ENCODE assay signal across 8 mouse cellular contexts in the genomic region with DNA sequence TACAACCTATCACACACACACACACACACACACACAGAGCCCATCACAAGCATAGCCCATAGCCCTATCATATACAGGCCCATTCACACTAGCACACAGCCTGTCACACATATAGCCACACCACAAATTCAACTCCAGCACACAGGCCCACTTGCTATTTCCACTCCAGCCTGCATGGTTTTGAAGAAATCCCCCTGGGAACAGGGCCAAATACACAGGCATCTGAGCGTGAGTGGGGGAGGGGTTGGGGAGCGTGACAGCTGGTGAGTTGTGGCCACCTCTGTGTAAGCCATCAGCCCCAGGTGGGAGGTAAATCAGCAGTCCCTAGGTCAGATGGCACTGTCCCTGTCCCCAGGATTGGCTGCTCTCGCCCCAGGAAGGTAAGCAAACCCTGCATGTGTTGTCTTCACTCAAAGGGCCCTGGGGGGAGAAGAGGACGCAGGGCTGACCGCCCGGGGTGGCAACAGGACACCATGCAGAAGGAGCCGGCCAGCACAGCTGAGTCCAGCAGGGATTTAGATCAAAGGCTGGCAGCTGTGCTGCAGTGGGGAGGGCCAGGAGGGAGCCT.
DNase-seq lines count a peak whose midpoint lies in the region; ATAC-seq lines count a peak whose summit lies in the region.

No protein-coding gene starts in this region.

- no peaks in the 10 kb centered on the region for H3K27me3 ChIP-seq in lung, embryonic 16.5 days (ENCODE audit: control insufficient read depth, insufficient read depth, low read depth, low read length)
- no peaks in the 10 kb centered on the region for H3K27me3 ChIP-seq in liver, embryonic 16.5 days (ENCODE audit: control insufficient read depth, insufficient read depth, low read depth, low read length)
- H3K27me3 ChIP-seq in stomach, embryonic 16.5 days (ENCODE audit: control insufficient read depth, insufficient read depth, low read length), result no peaks in the 10 kb centered on the region

- peak; percentile 30; the same call in 1 of the 2 replicates for ATAC-seq in lung, embryonic 16.5 days (ENCODE audit: low read depth)
- ATAC-seq in liver, embryonic 16.5 days (ENCODE audit: low read depth), result 0 out of 2 replicates have a peak, but pooled peaks have one; percentile 20
- no peak for ATAC-seq in stomach, embryonic 16.5 days (ENCODE audit: insufficient read depth, low FRiP score)
- ATAC-seq in erythroblast, adult 5-6 weeks (replicated peaks; ENCODE audit: low FRiP score, poor library complexity, severe bottlenecking), result no peak

- DNase-seq in lung, postnatal 36 days, result no peak
- peak; percentile 89 for DNase-seq in gastrocnemius, adult 18-20 months (ENCODE audit: low spot score)
- no peak for DNase-seq in thymus, postnatal 36 days
- DNase-seq in T-cell, adult 2 months (ENCODE audit: low spot score), result no peak

- H3K36me3 ChIP-seq in lung, embryonic 16.5 days (ENCODE audit: control insufficient read depth, insufficient read depth, low read length), result no peaks in the 10 kb centered on the region
- H3K36me3 ChIP-seq in liver, embryonic 16.5 days (ENCODE audit: control insufficient read depth, insufficient read depth), result no peaks in the 10 kb centered on the region
- no peaks in the 10 kb centered on the region for H3K36me3 ChIP-seq in stomach, embryonic 16.5 days (ENCODE audit: control insufficient read depth, insufficient read depth, low read length)

- no peak overlapping the region for H3K9ac ChIP-seq in lung, embryonic 16.5 days (ENCODE audit: low read length)
- no peak overlapping the region for H3K9ac ChIP-seq in liver, embryonic 16.5 days (ENCODE audit: low read depth, low read length)
- H3K9ac ChIP-seq in stomach, embryonic 16.5 days (ENCODE audit: low read length), result no peak overlapping the region

- 17% methylated on average over 7 of the region's 7 CpGs for WGBS in lung, embryonic 16.5 days
- WGBS in liver, embryonic 16.5 days (ENCODE audit: insufficient replicate concordance), result 40% methylated on average over 7 of the region's 7 CpGs
- WGBS in stomach, embryonic 16.5 days, result 29% methylated on average over 7 of the region's 7 CpGs

- H3K4me1 ChIP-seq in lung, embryonic 16.5 days (replicated peaks; ENCODE audit: control insufficient read depth, insufficient read depth, low read length), result peaks cover 22% of the 10 kb centered on the region
- H3K4me1 ChIP-seq in liver, embryonic 16.5 days (ENCODE audit: control insufficient read depth, low read depth, low read length), result no peaks in the 10 kb centered on the region
- peaks cover 30% of the 10 kb centered on the region for H3K4me1 ChIP-seq in stomach, embryonic 16.5 days (ENCODE audit: control insufficient read depth, insufficient read depth, low read length)

- no peak overlapping the region for H3K27ac ChIP-seq in lung, embryonic 16.5 days (ENCODE audit: low read length)
- H3K27ac ChIP-seq in liver, embryonic 16.5 days (ENCODE audit: low read length), result no peak overlapping the region
- H3K27ac ChIP-seq in stomach, embryonic 16.5 days (ENCODE audit: low read length), result 0 out of 2 replicates have a peak overlapping the region, but pooled peaks have one; percentile 7

- no peaks in the 10 kb centered on the region for H3K9me3 ChIP-seq in lung, embryonic 16.5 days (ENCODE audit: control insufficient read depth, low read length)
- H3K9me3 ChIP-seq in liver, embryonic 16.5 days (replicated peaks; ENCODE audit: control insufficient read depth, low read length), result no peaks in the 10 kb centered on the region
- no peaks in the 10 kb centered on the region for H3K9me3 ChIP-seq in stomach, embryonic 16.5 days (replicated peaks; ENCODE audit: control insufficient read depth, low read length)

- H3K4me2 ChIP-seq in lung, embryonic 16.5 days (ENCODE audit: low read depth, low read length), result no peak overlapping the region
- no peak overlapping the region for H3K4me2 ChIP-seq in liver, embryonic 16.5 days (ENCODE audit: low read depth, low read length)
- H3K4me2 ChIP-seq in stomach, embryonic 16.5 days (ENCODE audit: low read depth, low read length), result no peak overlapping the region

- no peak overlapping the region for H3K4me3 ChIP-seq in lung, embryonic 16.5 days (ENCODE audit: low read length)
- H3K4me3 ChIP-seq in liver, embryonic 16.5 days (ENCODE audit: low read depth, low read length), result no peak overlapping the region
- H3K4me3 ChIP-seq in stomach, embryonic 16.5 days (replicated peaks; ENCODE audit: low read length), result no peak overlapping the region

Comparison
In these comparisons a context has a peak if more than half of its experiments do, and no peak if none do; other contexts are left out.
1. ATAC-seq: peak in lung, embryonic 16.5 days (single experiment) and liver, embryonic 16.5 days (single experiment); none in stomach, embryonic 16.5 days (single experiment) and erythroblast, adult 5-6 weeks (single experiment).